Mouse (Mus musculus): ENCODE data around the gene Gen1.

Gene Gen1

DNA sequence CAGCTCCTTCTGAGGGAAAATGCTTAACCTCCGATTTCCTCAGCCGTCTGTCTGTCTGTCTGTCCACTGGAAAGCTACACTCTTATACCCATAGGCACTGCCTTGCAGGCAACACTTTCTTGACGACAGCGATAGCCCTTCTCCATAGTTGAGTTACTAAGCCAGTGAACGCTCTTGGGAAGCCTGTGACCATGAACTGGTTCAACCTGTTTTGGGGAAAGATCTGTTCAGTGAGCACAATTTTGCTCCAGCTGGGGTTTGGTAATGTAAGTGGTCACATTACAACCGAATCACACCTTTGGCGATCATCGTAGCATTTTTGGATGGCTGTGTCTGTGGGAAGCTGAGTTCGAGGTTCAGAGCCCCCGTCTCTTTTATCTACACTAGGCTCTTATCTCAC lies 42.5 kb downstream of the Gen1 start:
- DNase-seq (ENCODE audit: low spot score): no peak

DNA sequence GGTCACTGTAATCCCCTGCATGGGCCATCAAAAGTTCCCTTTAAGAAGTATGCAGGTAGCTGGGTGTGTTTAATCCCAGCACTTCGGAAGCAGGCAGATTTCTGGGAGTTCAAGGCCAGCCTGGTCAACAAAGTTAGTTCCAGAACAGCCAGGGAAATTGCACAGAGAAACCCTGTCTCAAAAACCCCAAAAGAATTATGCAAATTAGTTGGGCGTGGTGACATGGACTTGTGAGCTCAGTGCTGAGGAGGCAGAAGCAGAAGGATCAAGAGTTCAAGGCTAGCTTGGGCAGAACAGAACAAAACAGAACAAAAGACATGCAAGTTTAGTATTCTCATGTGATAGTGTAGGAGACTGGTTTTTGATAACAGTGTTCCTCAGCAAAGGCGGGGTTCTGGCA lies 43.0 kb downstream of the Gen1 start:
- no peak for DNase-seq (ENCODE audit: low spot score)

DNA sequence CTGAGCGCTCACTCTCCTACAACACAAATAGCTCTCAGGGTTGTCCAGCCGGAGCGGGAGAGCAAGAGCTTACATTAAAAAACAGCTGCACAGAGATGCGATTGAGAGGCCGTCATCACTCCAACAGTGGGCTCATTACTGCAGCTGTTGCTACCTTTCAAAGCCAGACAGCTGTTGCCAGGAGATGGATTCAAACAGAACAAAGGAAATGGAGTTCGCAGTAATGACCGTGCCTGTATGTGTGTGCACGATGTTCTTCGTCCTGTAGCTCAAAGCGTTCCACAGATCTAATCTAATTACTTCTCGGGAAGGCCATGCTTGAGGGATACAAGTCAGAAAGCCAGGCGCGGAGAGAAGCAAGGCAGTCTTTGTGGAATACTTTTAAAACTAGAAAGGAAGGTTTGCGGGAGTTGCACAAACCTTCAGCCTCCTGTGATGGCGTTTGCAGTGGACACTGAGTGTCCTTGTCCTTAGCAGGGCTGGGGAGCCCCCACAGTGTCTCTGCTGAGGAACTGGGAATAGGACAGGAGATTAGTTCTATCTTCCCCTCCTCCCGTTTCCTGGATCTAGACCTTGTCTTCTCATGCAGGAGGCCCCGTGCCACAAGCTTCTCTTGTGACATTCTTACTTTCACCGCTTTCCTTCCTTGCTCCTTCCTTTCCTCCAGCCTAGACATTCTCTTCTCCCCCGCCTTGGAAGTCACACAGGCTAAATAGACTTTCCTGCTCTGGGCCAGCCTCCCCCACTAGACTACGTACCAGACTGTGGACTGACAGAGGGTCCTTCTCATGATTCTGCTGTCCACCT lies 43.9 kb downstream of the Gen1 start:
- DNase-seq (ENCODE audit: low spot score): no peak

DNA sequence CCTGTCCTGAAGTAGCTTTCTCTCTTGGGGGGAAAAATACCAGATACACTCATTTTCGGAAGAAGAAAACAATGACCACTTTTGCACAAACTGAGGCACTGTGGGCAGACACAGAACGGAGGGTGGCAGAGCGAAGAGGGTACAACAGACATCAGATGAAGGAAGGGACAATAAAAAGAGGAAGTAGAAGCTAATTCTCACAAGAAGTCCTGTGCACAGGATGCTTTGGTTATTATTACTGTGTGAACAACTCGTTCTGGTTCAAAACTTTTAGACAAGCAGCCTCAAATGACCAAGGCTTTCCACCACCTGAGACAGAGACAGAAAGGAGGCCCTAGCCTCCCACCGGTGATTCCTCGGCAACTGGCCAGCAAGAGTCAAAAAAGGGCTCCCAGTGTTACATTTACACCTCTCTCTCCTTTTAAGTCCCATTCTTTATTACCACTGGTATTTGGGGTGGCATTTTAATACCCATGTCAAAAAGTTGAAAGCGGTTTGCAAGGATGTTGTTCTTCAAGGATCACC lies 47.8 kb downstream of the Gen1 start:
- DNase-seq (ENCODE audit: low spot score): no peak

DNA sequence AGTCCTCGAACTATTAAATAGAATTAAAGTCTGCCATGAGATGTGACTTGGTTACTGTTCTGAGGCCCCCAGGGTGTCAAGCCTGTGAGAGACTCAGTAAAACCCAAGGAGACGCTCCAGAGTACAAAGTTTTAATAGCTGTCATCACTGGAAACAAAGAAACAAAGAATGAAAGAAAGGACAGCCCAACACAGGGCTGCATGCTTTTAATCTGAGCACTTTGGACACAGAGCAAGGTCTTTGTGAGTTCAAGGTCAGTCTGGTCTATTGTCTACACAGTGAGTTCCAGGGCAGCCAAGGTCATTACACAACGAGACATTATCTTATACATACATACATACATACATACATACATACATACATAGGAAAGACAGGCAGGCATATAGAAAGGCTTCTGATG lies 49.1 kb downstream of the Gen1 start:
- no peak for DNase-seq (ENCODE audit: low spot score)

DNA sequence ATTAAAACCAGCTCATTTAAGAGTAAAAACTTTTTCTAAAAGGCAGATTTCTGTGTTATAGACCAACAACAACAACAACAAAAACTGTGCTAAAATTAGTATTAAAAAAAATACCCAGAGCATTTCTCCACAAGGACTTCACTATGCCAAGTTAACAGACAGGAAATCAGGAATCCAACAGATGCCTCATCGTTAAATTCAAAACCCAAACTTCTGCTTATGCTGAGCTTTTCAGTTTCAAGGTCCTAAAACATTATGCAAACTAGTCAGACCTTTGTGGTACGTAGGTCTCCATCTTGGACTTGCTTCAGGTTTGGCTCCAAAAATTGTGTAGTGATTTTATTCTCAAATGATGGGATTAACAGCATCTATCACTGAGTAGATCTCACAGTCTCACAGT lies 50.0 kb downstream of the Gen1 start:
- DNase-seq (ENCODE audit: low spot score): no peak

DNA sequence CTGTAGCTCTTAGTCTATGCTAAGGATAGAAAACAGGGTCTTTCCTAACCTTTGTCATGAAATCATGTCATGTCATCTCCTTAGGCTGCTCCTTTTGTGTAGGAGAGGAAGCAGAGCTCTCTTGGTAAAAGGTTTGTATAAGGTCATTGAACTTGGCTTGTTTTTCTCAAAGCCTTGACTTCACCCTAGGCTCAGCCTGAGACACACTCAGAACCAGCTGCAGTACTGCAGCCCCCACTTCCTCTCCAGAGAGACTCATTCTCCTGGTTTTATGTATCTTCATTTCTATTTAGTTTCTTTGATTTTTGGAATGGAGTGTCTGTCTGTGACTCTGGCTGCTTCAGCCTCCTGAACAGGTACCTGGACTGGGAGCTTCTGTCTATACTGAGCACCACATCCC lies 50.8 kb downstream of the Gen1 start:
- DNase-seq (ENCODE audit: low spot score): peak; percentile 63

DNA sequence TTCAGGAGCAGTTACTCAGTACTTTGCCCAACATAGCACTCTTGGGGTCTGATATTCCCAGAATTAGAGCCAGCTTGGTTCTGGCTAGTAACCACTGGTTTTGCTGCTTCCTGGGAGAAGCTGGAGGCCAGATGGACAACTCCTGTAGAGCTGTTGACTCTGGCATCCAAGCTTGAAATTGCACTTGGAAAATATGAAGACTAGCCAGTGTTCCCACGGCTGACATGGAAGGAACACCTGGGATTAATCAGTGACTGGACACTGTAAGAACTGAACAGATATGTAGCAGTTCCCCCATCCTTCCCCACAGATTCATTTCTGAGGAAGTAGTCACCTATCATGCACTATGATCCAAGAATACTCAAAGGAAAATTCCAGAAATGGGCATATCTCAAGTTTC lies 52.7 kb downstream of the Gen1 start:
- DNase-seq (ENCODE audit: low spot score): no peak

DNA sequence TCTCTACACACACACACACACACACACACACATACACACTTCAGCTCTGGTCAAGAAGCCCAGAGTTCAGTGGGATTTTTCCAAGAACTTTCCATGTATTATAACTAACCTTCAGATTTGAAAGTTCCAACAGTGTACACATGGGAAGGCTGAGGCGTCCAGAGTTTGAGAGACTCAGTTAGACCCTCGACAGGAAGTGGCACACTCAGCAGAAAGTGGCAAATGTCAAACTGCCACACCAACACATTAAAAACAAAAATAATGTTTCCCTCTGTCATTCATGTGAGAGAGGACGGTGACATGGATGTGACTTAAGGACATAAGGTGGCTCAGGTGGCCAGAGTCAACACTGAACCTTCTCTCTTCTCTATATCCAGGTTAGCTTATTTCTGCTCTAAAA lies 55.2 kb downstream of the Gen1 start:
- DNase-seq (ENCODE audit: low spot score): peak; percentile 31

DNA sequence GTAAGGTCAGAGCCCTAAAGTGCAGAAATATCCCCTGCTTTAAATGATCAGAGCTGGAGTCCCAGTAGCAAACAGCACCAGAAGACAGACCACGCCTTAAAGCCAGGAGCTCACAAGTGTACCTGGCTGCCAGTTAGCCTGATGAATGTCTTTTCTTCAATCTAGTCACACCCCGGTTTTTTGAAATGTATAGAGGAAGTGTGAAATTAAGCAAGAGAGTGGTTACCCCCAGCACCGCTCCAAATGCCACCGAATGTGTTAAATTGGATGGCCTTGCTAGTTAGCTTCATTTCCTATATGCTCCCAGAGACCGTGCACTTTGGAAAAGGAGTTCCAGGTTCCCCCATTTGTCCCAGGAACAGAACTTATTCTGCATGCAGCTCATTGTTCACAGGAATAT lies 56.0 kb downstream of the Gen1 start:
- DNase-seq (ENCODE audit: low spot score): no peak

DNA sequence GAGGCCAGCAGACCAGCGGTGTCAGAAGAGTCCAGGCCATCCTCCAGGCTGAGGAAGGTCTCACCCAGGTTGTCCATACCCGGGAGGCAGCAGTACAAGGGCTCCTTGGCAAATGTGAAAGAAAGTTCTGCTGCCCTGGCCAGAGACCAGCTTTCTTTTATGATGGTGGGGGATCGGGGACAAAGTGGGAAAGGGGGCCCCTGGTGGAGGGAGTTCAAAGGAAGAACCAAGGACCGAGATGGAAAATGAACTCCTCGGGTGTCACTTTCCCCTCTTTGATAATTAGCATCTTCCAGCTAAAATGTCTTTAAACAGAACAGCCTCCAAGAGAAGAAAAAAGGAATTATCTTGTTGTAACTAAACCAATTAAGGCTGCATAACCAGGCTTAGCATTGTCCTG lies 56.7 kb downstream of the Gen1 start, which contains the start of gene Msgn1:
Gene Msgn1, minus strand, starts transcription at position 101 of the 400 bp plus-strand sequence.
- DNase-seq (ENCODE audit: low spot score): no peak

DNA sequence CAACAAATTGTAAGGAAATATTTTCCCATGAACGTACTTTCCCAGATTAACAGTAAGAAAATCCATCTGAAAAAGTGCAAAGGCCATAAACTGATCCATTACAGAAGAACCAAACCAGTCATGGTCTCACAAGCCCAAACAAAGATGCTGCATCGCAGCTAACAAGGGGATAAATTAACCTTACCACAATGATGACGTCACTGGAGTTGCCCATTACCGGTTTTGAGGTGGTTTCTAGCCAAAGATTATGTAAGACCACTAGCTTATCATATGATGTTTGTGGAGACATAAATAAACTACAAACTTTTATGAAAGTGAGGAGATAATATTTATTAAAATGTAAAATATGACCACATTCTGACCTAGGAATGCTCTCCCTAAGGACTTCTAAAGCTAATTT lies 59.3 kb downstream of the Gen1 start:
- no peak for DNase-seq (ENCODE audit: low spot score)

DNA sequence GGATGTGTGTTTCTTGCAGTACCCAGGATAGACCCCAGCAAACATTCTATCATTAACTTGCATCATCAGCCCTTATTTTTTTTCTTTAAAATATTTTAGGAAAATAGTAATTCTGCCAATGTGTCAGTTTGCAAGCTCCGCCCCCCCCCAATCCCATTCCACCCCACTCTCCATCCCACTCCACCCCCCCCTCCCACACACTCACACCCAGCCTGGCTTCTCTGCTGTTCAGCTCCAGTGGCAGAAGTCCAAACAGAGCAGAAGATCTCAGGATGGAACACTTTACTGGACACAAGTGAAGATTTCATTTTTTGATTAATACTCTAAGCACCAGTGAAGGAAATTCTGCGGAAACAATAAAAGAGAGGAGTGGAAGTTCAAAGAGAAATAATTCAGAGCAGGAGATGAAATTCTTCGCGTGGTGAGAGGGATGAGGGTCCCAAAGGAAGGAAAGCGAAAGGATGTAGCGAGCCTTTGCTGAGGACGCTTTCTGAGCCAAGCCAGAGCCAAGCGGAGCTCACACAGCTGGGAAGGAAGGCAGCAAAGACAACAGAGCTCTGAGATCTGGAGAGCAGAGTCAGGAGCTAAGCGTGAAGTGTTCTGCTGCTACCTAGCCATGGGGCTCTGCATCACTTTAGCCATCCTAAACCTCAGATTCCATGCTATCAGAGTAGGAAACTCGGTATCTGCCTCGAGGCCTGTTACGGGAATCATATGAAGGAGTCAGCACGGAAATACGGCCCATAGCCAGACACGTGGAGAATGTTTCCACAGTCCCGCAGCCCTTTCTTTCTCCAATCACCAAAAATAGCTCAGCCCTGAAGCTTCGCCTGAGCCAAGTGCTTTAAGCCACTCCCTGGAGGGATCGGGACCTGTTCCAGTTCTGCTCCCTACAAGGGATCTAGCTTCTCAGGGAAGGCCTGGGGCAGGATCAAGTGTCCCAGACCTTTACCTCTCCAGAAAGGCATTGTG lies 61.6 kb downstream of the Gen1 start:
- DNase-seq (ENCODE audit: low spot score): no peak

DNA sequence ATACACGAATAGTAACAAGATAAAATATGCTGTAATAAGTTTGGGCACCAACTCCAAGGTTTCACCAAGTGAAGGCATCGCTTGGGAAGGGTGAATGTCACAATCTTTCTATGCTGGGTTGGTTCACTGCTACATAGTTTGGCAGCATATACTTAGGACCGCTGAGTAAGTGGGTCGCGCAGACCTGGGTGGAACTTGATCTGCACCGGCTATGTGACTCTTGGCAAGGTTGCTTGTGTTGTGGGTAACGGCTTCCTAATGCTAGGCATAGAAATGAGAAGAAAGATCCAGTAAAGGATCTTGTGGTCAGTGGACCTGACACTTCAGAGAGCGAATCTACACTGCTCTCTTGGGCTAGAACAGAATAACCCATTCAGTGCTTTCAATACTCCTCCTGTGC lies 63.1 kb downstream of the Gen1 start:
- DNase-seq (ENCODE audit: low spot score): no peak

DNA sequence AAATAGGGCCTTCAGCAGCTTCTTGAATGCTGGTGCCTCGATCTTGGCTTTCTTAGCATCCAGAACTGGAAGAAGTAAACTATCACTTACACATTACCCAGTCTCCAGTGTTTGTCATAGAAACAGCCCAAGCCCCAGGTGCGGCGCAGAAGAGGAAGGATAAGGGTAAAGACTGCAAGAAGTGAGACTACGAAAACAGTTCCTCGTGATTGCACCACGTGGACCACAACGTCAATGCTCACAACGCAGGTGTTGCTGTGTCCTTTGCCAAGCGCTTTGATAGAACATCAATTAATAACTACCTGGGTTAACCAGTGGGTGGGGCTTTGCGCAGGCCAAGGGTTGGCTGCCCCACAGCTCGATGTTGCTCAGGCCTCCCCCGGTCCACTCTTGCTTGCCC lies 64.9 kb downstream of the Gen1 start:
- DNase-seq (ENCODE audit: low spot score): no peak

DNA sequence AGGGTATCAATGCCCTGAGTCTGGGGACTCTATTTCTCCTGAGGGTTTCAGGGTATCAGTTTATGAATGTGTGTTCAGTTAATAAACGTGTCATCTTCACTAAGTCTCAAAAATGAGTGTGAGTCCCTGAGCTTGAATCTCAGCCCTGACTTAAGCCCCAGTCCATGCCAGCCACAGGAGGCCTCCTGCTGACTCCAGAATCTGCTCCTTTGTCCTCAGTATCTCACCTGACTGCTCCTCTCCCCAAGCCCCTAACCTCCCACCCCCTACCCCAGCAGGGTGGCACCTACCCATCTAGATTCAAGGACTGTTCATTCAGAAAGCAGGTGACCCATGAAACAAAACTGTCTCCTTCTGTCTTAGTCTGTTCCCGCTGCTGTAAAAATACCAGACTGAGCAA lies 67.0 kb downstream of the Gen1 start:
- DNase-seq (ENCODE audit: low spot score): no peak

DNA sequence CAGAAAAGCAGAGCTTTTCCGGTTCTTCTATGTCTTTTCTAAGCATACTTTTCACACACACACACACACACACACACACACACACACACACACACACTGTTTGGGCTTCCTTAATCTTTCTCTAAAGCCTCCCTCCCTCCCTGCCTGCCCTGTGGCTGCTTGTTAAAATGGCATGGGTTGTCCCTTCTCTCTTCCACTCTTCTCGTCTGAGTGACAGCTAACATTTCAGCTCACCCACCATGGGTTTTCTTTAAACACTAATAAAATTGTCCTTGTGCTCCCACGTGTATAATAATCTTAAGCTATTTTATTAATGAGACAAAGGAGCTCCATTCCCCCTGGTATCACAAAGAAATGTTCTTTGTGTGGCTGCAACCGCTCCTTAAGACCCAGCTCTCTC lies 67.6 kb downstream of the Gen1 start:
- DNase-seq (ENCODE audit: low spot score): no peak

DNA sequence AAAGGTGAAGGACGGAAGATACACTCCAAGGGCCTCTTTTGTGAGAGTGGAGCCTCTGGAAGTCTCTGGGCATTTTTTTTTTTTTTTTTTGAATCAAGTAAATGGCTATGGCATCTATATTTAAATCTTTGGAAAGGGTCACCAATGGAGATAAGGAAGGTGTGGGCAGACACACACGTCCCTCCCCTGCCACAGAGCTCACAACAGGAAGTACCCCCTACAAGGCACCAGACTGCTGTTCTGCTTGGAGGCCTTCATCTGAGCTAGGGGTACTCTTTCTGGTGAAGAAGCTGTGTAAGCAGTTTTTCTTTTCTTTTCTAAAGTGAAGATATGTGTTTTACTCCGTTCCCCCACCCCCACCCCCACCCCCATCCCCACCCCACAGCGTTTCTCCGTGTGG lies 68.8 kb downstream of the Gen1 start:
- no peak for DNase-seq (ENCODE audit: low spot score)

DNA sequence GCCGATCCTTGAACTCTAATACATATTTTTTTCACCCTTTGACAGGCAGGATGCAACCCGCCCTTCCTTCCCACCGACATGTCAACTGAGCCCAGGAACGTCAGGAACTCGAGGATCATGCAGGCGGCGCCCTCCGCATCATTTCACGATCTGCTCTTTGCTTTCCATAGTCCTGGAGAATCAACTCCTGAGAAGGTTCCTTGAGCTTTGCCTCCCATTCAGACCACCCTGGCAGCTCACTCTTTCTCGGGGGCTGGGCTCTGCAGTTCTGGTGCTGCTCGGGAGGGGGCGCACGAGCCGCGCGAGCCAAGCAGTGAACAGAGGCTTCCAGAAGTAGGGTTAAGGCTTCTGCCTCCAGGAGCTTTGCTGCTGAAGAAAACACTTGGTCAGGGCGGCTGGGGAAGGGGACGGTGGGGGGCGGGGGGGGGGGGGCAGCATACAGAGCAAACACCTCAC lies 69.4 kb downstream of the Gen1 start:
- DNase-seq (ENCODE audit: low spot score): peak; percentile 83

DNA sequence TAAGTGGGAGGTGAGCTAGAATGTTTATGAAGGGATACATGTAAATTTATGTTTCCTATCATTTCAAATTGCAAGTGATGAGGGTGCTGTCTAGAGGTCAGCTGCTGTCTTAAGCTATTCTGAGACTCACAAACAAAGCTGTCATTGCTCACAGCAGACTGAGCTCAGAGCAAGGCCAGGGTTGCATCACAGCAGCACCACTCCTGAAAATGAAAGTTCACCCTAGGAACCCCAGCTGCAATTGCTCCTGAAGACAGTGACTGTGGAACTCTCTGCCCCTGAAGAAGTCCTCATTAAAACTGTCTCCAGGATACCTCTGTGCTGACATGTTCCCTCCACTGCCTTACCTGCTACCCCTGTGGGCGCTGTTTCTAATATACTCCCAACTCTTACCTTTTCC lies 70.6 kb downstream of the Gen1 start:
- DNase-seq (ENCODE audit: low spot score): no peak

Data from T-cell, adult 2 months (primary cell).